Mouse (Mus musculus) midbrain, embryonic 14.5 days (tissue): ENCODE measurements at regions not wholly inside any gene's neighbourhood (a gene's known extent, or its start where the extent isn't known, plus 50 kb on each side); places are given as distances from the start of the nearest gene placed in this dataset.
A peak's percentile ranks its signal among the peaks of the same experiment; 100 is the strongest.

Experiments used
- ATAC-seq: fragments of 200-750 bp; cut with Nextera tagmentation; 2 replicates; pipeline ENCODE4 v1.8.0; 2017; ENCODE audit warnings: moderate number of reproducible peaks, moderate library complexity; ENCODE audit not compliant: low FRiP score, low TSS enrichment
- DNase-seq: peaks from one replicate; pipeline ENCODE4 v3.0.0-alpha.2; 2015
- H3K27ac ChIP-seq: fragments of 300-500 bp; sonication (generic); replicated peaks from 2 replicates; pipeline ENCODE4 v1.5.1; 2014; ENCODE audit warnings: mild to moderate bottlenecking, low read depth, low read length, moderate library complexity
- H3K27me3 ChIP-seq: fragments of 300-500 bp; sonication (generic); 2 replicates; pipeline ENCODE4 v1.6.1; 2014; ENCODE audit warnings: low read length, control low read depth, mixed read lengths; ENCODE audit not compliant: control insufficient read depth, insufficient read depth
- H3K36me3 ChIP-seq: fragments of 300-500 bp; sonication (generic); 2 replicates; pipeline ENCODE4 v1.6.1; 2014; ENCODE audit warnings: low read length, control low read depth; ENCODE audit not compliant: control insufficient read depth, insufficient read depth
- H3K4me1 ChIP-seq: fragments of 300-500 bp; sonication (generic); 2 replicates; pipeline ENCODE4 v1.6.1; 2014; ENCODE audit warnings: mild to moderate bottlenecking, antibody characterized with exemption, low read length, control low read depth; ENCODE audit not compliant: control insufficient read depth, insufficient read depth
- H3K4me2 ChIP-seq: fragments of 300-500 bp; sonication (generic); 2 replicates; pipeline ENCODE4 v1.6.1; 2014; ENCODE audit warnings: mild to moderate bottlenecking, low read length, moderate library complexity
- H3K4me3 ChIP-seq: fragments of 300-500 bp; sonication (generic); replicated peaks from 2 replicates; pipeline ENCODE4 v1.5.1; 2014; ENCODE audit warnings: low read depth, low read length
- H3K9ac ChIP-seq: fragments of 300-500 bp; sonication (generic); replicated peaks from 2 replicates; pipeline ENCODE4 v1.6.1; 2014; ENCODE audit warnings: mild to moderate bottlenecking, low read length, moderate library complexity
- H3K9me3 ChIP-seq: fragments of 300-500 bp; sonication (generic); 2 replicates; pipeline ENCODE4 v1.6.1; 2016; ENCODE audit warnings: low read length, control low read depth, mixed read lengths; ENCODE audit not compliant: control insufficient read depth
- WGBS: fragments of 180-500 bp; shearing (Covaris S2); extraction: QIAGEN DNeasy Blood & Tissue Kit; methylation state at CpG from one replicate; pipeline ENCODE4 v1.1.7; 2014; 5-methylcytosine and 5-hydroxymethylcytosine counted together

GRCm38 (mm10) chr7:37142780-37143179, 444.9 kb downstream of the Tshz3 start:
- H3K27me3 ChIP-seq: no peaks in the 10 kb centered on the region
- no peak overlapping the region for H3K4me2 ChIP-seq
- no peaks in the 10 kb centered on the region for H3K36me3 ChIP-seq
- no peak overlapping the region for H3K4me3 ChIP-seq
- no peak overlapping the region for H3K9ac ChIP-seq
- no peaks in the 10 kb centered on the region; the same call in 1 of the 2 replicates for H3K4me1 ChIP-seq
- WGBS: 88% methylated on average over 5 of the region's 5 CpGs
- no peak overlapping the region for H3K27ac ChIP-seq
- no peaks in the 10 kb centered on the region for H3K9me3 ChIP-seq
- ATAC-seq (no peak), DNase-seq (no peak)

GRCm38 (mm10) chr7:37144303-37144702, 446.4 kb downstream of the Tshz3 start:
- WGBS: 26% methylated on average over 6 of the region's 6 CpGs
- H3K27me3 ChIP-seq: no peaks in the 10 kb centered on the region
- no peak for ATAC-seq
- H3K9me3 ChIP-seq: no peaks in the 10 kb centered on the region
- no peak overlapping the region for H3K27ac ChIP-seq
- peak; percentile 13 for DNase-seq
- H3K4me1 ChIP-seq: no peaks in the 10 kb centered on the region; the same call in 1 of the 2 replicates
- no peak overlapping the region for H3K9ac ChIP-seq
- H3K4me3 ChIP-seq: no peak overlapping the region
- H3K36me3 ChIP-seq: no peaks in the 10 kb centered on the region
- H3K4me2 ChIP-seq: no peak overlapping the region

- Histone ChIP-seq H3K27me3 (no peaks in the 10 kb centered on the region), H3K36me3 (no peaks in the 10 kb centered on the region), H3K4me2 (no peak overlapping the region), H3K27ac (no peak overlapping the region), H3K9me3 (no peaks in the 10 kb centered on the region), H3K9ac (no peak overlapping the region), H3K4me3 (no peak overlapping the region), H3K4me1 (no peaks in the 10 kb centered on the region)
- ATAC-seq: no peak
- peak; percentile 48 for DNase-seq
- 78% methylated on average over 5 of the region's 5 CpGs for WGBS
These were observed 451.8 kb downstream of the Tshz3 start for GRCm38 (mm10) chr7:37149711-37150110.

GRCm38 (mm10) chr7:37159801-37160200, 461.9 kb downstream of the Tshz3 start:
- DNase-seq (no peak), ATAC-seq (no peak)
- H3K36me3 ChIP-seq: no peaks in the 10 kb centered on the region
- WGBS: 83% methylated on average over 8 of the region's 8 CpGs
- no peak overlapping the region for H3K27ac ChIP-seq
- no peak overlapping the region for H3K4me3 ChIP-seq
- no peak overlapping the region for H3K9ac ChIP-seq
- no peaks in the 10 kb centered on the region for H3K27me3 ChIP-seq
- H3K4me1 ChIP-seq: no peaks in the 10 kb centered on the region
- H3K9me3 ChIP-seq: no peaks in the 10 kb centered on the region
- H3K4me2 ChIP-seq: no peak overlapping the region

- no peaks in the 10 kb centered on the region for H3K36me3 ChIP-seq
- H3K4me1 ChIP-seq: no peaks in the 10 kb centered on the region
- H3K4me2 ChIP-seq: no peak overlapping the region
- 50% methylated on average over 10 of the region's 10 CpGs for WGBS
- H3K4me3 ChIP-seq: no peak overlapping the region
- no peak overlapping the region for H3K9ac ChIP-seq
- ATAC-seq (no peak), DNase-seq (no peak)
- H3K27ac ChIP-seq: no peak overlapping the region
- no peaks in the 10 kb centered on the region for H3K9me3 ChIP-seq
- no peaks in the 10 kb centered on the region for H3K27me3 ChIP-seq
These were observed 471.0 kb downstream of the Tshz3 start for GRCm38 (mm10) chr7:37168883-37169282.

GRCm38 (mm10) chr7:37175746-37176145, 477.8 kb downstream of the Tshz3 start:
- DNase-seq (no peak), ATAC-seq (no peak)
- no peaks in the 10 kb centered on the region for H3K9me3 ChIP-seq
- no peaks in the 10 kb centered on the region for H3K36me3 ChIP-seq
- no peaks in the 10 kb centered on the region for H3K27me3 ChIP-seq
- 0 out of 2 replicates have a peak, but pooled peaks cover 4% of the 10 kb centered on the region for H3K4me1 ChIP-seq
- no peak overlapping the region for H3K4me2 ChIP-seq
- no peak overlapping the region for H3K27ac ChIP-seq
- no peak overlapping the region for H3K9ac ChIP-seq
- WGBS: 80% methylated on average over 3 of the region's 3 CpGs
- no peak overlapping the region for H3K4me3 ChIP-seq

- no peak overlapping the region for H3K9ac ChIP-seq
- DNase-seq (no peak), ATAC-seq (no peak)
- 0 out of 2 replicates have a peak, but pooled peaks cover 4% of the 10 kb centered on the region for H3K4me1 ChIP-seq
- no peak overlapping the region for H3K27ac ChIP-seq
- WGBS: 71% methylated on average over 4 of the region's 4 CpGs
- no peaks in the 10 kb centered on the region for H3K36me3 ChIP-seq
- H3K27me3 ChIP-seq: no peaks in the 10 kb centered on the region
- no peak overlapping the region for H3K4me2 ChIP-seq
- no peak overlapping the region for H3K4me3 ChIP-seq
- no peaks in the 10 kb centered on the region for H3K9me3 ChIP-seq
These were observed 480.3 kb downstream of the Tshz3 start for GRCm38 (mm10) chr7:37178256-37178655.

- Histone ChIP-seq H3K4me2 (no peak overlapping the region), H3K27me3 (no peaks in the 10 kb centered on the region), H3K36me3 (no peaks in the 10 kb centered on the region), H3K9ac (no peak overlapping the region), H3K4me3 (no peak overlapping the region), H3K4me1 (0 out of 2 replicates have a peak, but pooled peaks cover 4% of the 10 kb centered on the region), H3K27ac (no peak overlapping the region), H3K9me3 (no peaks in the 10 kb centered on the region)
- ATAC-seq (no peak), DNase-seq (peak; percentile 32)
- 52% methylated on average over 10 of the region's 10 CpGs for WGBS
These were observed 482.0 kb downstream of the Tshz3 start for GRCm38 (mm10) chr7:37179907-37180306.

GRCm38 (mm10) chr7:37180416-37180815, 482.5 kb downstream of the Tshz3 start:
- no peaks in the 10 kb centered on the region for H3K36me3 ChIP-seq
- 61% methylated on average over 13 of the region's 13 CpGs for WGBS
- ATAC-seq (no peak), DNase-seq (peak; percentile 28)
- 0 out of 2 replicates have a peak, but pooled peaks cover 4% of the 10 kb centered on the region for H3K4me1 ChIP-seq
- H3K4me2 ChIP-seq: no peak overlapping the region
- no peaks in the 10 kb centered on the region for H3K27me3 ChIP-seq
- H3K4me3 ChIP-seq: no peak overlapping the region
- no peaks in the 10 kb centered on the region for H3K9me3 ChIP-seq
- H3K27ac ChIP-seq: no peak overlapping the region
- no peak overlapping the region for H3K9ac ChIP-seq
